Mouse (Mus musculus) lung, embryonic 15.5 days (tissue): ENCODE results near the gene Chd5. TPM values are rescaled to one million over a fixed set of nuclear protein-coding genes. Genes with fewer than 3 reads are reported as not detected.
A peak's percentile ranks its signal among the peaks of the same experiment; 100 is the strongest.

ENCODE experiments used
- ATAC-seq: fragments of 200-750 bp; cut with Nextera tagmentation; 2 replicates; pipeline ENCODE4 v1.8.0; 2017; ENCODE audit warnings: moderate number of reproducible peaks, borderline replicate concordance; ENCODE audit not compliant: low FRiP score, low TSS enrichment; ENCODE audit errors: extremely low read depth
- H3K27ac ChIP-seq: fragments of 300-500 bp; sonication (generic); 2 replicates; pipeline ENCODE4 v1.5.1; 2015; ENCODE audit warnings: moderate library complexity, mild to moderate bottlenecking, inconsistent platforms
- H3K27me3 ChIP-seq: fragments of 300-500 bp; sonication (generic); 2 replicates; pipeline ENCODE4 v1.6.1; 2015; ENCODE audit warnings: inconsistent platforms
- H3K36me3 ChIP-seq: fragments of 300-500 bp; sonication (generic); 2 replicates; pipeline ENCODE4 v1.6.1; 2015; ENCODE audit warnings: inconsistent platforms
- H3K4me1 ChIP-seq: fragments of 300-500 bp; sonication (generic); 2 replicates; pipeline ENCODE4 v1.6.1; 2015; ENCODE audit warnings: inconsistent platforms
- H3K4me2 ChIP-seq: fragments of 300-500 bp; sonication (generic); 2 replicates; pipeline ENCODE4 v1.6.1; 2015; ENCODE audit warnings: inconsistent platforms, mild to moderate bottlenecking, moderate library complexity
- H3K4me3 ChIP-seq: fragments of 300-500 bp; sonication (generic); 2 replicates; pipeline ENCODE4 v1.5.1; 2015; ENCODE audit warnings: mild to moderate bottlenecking, inconsistent platforms
- H3K9ac ChIP-seq: fragments of 300-500 bp; sonication (generic); 2 replicates; pipeline ENCODE4 v1.6.1; 2015; ENCODE audit warnings: inconsistent platforms
- H3K9me3 ChIP-seq: fragments of 300-500 bp; sonication (generic); 2 replicates; pipeline ENCODE4 v1.6.1; 2016; ENCODE audit warnings: inconsistent platforms
- WGBS: fragments of 180-500 bp; shearing (Covaris S2); methylation state at CpG from one replicate; pipeline ENCODE4 v1.1.7; 2015; 5-methylcytosine and 5-hydroxymethylcytosine counted together
- polyA plus RNA-seq: library from polyadenylated mRNA; unstranded; fragments of >200 nt; fragmentation: Nextera tagmentation; extraction: Ambion mirVana; gene quantifications from 2 replicates; pipeline ENCODE4 v1.2.1, GENCODE M21; 2015

Chd5 gene
- polyA plus RNA-seq, 1 experiment from 2014 or later = 0.10 TPM

- H3K36me3 ChIP-seq = no peaks in the 10 kb centered on the region
- H3K4me2 ChIP-seq = no peak overlapping the region
- WGBS = 41% methylated on average over 7 of the region's 7 CpGs
- no peak overlapping the region for H3K9ac ChIP-seq
- no peak for ATAC-seq
- H3K27ac ChIP-seq = no peak overlapping the region
- peaks cover 50% of the 10 kb centered on the region for H3K27me3 ChIP-seq
- no peaks in the 10 kb centered on the region for H3K4me1 ChIP-seq
- H3K4me3 ChIP-seq = no peak overlapping the region
- H3K9me3 ChIP-seq = no peaks in the 10 kb centered on the region
Measured at GRCm38 (mm10) chr4:152344651-152345050, 6.2 kb downstream of the Chd5 start.

- Histone ChIP-seq H3K27ac (no peak overlapping the region), H3K4me1 (no peaks in the 10 kb centered on the region), H3K4me2 (no peak overlapping the region), H3K4me3 (no peak overlapping the region), H3K27me3 (peaks cover 49% of the 10 kb centered on the region), H3K9me3 (no peaks in the 10 kb centered on the region), H3K36me3 (no peaks in the 10 kb centered on the region), H3K9ac (no peak overlapping the region)
- WGBS = 41% methylated on average over 7 of the region's 7 CpGs
- peak; percentile 17; the same call in 1 of the 2 replicates for ATAC-seq
Measured at GRCm38 (mm10) chr4:152345120-152345889, 6.9 kb downstream of the Chd5 start.

DNA sequence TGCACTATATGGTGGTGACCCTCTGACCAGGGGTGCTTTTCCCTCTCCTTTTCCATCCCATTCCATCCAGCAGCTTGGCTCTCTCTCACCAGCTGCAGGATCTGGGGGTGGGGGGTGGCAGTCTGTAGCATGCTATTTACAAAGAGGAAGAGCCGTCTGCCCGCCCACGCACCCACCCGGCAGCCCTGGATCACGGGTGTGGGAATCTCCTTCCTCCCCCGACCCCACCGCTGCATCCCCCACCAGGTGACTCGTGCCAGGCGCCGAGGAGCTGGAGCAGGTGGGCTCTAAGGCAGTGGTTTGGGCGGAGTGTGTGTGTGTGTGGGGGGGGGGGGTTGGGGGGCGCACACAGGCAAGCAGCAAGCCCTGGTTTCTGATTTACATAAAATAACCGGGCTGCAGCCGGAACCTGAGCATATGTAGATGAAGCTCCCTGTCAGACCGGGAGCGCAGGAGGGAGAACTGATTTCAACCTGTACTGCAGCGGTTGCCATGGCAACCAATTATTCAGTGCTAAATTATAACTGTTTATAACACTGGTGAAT is 11.5 kb downstream of the Chd5 start:
- H3K4me1 ChIP-seq = no peaks in the 10 kb centered on the region
- H3K4me3 ChIP-seq = no peak overlapping the region
- no peaks in the 10 kb centered on the region for H3K9me3 ChIP-seq
- H3K4me2 ChIP-seq = no peak overlapping the region
- H3K27me3 ChIP-seq = peaks cover 35% of the 10 kb centered on the region
- no peaks in the 10 kb centered on the region for H3K36me3 ChIP-seq
- no peak for ATAC-seq
- WGBS = 9% methylated on average over 17 of the region's 17 CpGs
- no peak overlapping the region for H3K27ac ChIP-seq
- H3K9ac ChIP-seq = no peak overlapping the region

GRCm38 (mm10) chr4:152350722-152351421 is 12.4 kb downstream of the Chd5 start:
- no peak overlapping the region for H3K4me2 ChIP-seq
- H3K4me3 ChIP-seq = no peak overlapping the region
- no peak for ATAC-seq
- H3K9me3 ChIP-seq = no peaks in the 10 kb centered on the region
- no peak overlapping the region for H3K9ac ChIP-seq
- peaks cover 35% of the 10 kb centered on the region for H3K27me3 ChIP-seq
- H3K27ac ChIP-seq = no peak overlapping the region
- WGBS = 22% methylated on average over 8 of the region's 8 CpGs
- no peaks in the 10 kb centered on the region for H3K4me1 ChIP-seq
- H3K36me3 ChIP-seq = no peaks in the 10 kb centered on the region

GRCm38 (mm10) chr4:152351422-152352305 is 13.2 kb downstream of the Chd5 start:
- no peak overlapping the region for H3K27ac ChIP-seq

GRCm38 (mm10) chr4:152353886-152354637 is 15.6 kb downstream of the Chd5 start:
- 51% methylated on average over 14 of the region's 14 CpGs for WGBS
- Histone ChIP-seq H3K27ac (no peak overlapping the region), H3K36me3 (no peaks in the 10 kb centered on the region), H3K27me3 (peaks cover 29% of the 10 kb centered on the region), H3K4me3 (no peak overlapping the region), H3K9me3 (no peaks in the 10 kb centered on the region), H3K9ac (no peak overlapping the region), H3K4me2 (no peak overlapping the region), H3K4me1 (no peaks in the 10 kb centered on the region)
- ATAC-seq = no peak

More at GRCm38 (mm10) chr4:152351422-152352305, 13.2 kb downstream of the Chd5 start:
- no peak overlapping the region for H3K9ac ChIP-seq
- no peaks in the 10 kb centered on the region for H3K36me3 ChIP-seq
- ATAC-seq = no peak
- WGBS = 11% methylated on average over 14 of the region's 14 CpGs
- no peaks in the 10 kb centered on the region for H3K9me3 ChIP-seq
- H3K27me3 ChIP-seq = peaks cover 35% of the 10 kb centered on the region
- H3K4me2 ChIP-seq = no peak overlapping the region
- H3K4me1 ChIP-seq = no peaks in the 10 kb centered on the region
- no peak overlapping the region for H3K4me3 ChIP-seq

- 72% methylated on average over 7 of the region's 7 CpGs for WGBS
- ATAC-seq = no peak
- Histone ChIP-seq H3K4me1 (no peaks in the 10 kb centered on the region), H3K27me3 (peaks cover 31% of the 10 kb centered on the region), H3K36me3 (no peaks in the 10 kb centered on the region), H3K4me3 (no peak overlapping the region), H3K27ac (no peak overlapping the region), H3K9ac (no peak overlapping the region), H3K9me3 (no peaks in the 10 kb centered on the region), H3K4me2 (no peak overlapping the region)
Measured at GRCm38 (mm10) chr4:152355672-152356071, 17.2 kb downstream of the Chd5 start.

- H3K4me3 ChIP-seq = no peak overlapping the region
- WGBS = 10% methylated on average over 11 of the region's 11 CpGs
- no peak overlapping the region for H3K4me2 ChIP-seq
- H3K9me3 ChIP-seq = no peaks in the 10 kb centered on the region
- H3K4me1 ChIP-seq = no peaks in the 10 kb centered on the region
- no peak overlapping the region for H3K9ac ChIP-seq
- no peak overlapping the region for H3K27ac ChIP-seq
- no peak for ATAC-seq
- H3K27me3 ChIP-seq = peaks cover 28% of the 10 kb centered on the region
- no peaks in the 10 kb centered on the region for H3K36me3 ChIP-seq
Measured at GRCm38 (mm10) chr4:152359700-152360099, 21.2 kb downstream of the Chd5 start.

- no peak overlapping the region for H3K4me3 ChIP-seq
- H3K27me3 ChIP-seq = peaks cover 28% of the 10 kb centered on the region
- ATAC-seq = peak; percentile 12; the same call in 1 of the 2 replicates
Measured at GRCm38 (mm10) chr4:152360855-152361254, 22.4 kb downstream of the Chd5 start.

GRCm38 (mm10) chr4:152362180-152362579 is 23.7 kb downstream of the Chd5 start:
- no peak overlapping the region for H3K4me2 ChIP-seq
- no peak for ATAC-seq
- H3K36me3 ChIP-seq = no peaks in the 10 kb centered on the region
- H3K9ac ChIP-seq = no peak overlapping the region
- 31% methylated on average over 9 of the region's 9 CpGs for WGBS
- H3K4me1 ChIP-seq = no peaks in the 10 kb centered on the region
- H3K27me3 ChIP-seq = peaks cover 28% of the 10 kb centered on the region
- no peaks in the 10 kb centered on the region for H3K9me3 ChIP-seq
- H3K27ac ChIP-seq = no peak overlapping the region
- no peak overlapping the region for H3K4me3 ChIP-seq

More at GRCm38 (mm10) chr4:152360855-152361254, 22.4 kb downstream of the Chd5 start:
- Histone ChIP-seq H3K27ac (no peak overlapping the region), H3K4me1 (no peaks in the 10 kb centered on the region), H3K4me2 (peak overlapping the region; percentile 36), H3K9ac (no peak overlapping the region), H3K9me3 (no peaks in the 10 kb centered on the region), H3K36me3 (no peaks in the 10 kb centered on the region)
- 5% methylated on average over 24 of the region's 24 CpGs for WGBS

DNA sequence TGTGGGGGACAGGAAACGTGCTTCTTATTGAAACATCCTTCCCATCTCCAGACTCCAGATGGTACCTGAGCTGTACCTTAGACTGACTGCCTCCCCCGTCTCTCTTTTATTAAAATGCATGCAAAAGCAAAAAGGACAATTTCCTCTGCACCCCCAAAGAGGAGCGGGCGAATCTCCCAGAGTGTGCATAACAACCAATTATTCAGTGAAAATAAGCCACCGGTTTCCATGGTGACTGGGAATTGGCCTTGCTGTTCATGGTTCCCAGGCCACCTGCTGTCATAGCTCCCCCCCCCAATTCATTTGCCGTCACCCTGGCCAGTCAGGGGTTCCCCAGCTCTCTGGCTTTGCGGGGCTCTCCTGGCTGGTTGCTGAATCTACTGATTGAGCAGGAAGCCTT is 26.8 kb downstream of the Chd5 start:
- 74% methylated on average over 7 of the region's 7 CpGs for WGBS
- Histone ChIP-seq H3K9me3 (no peaks in the 10 kb centered on the region), H3K36me3 (no peaks in the 10 kb centered on the region), H3K27me3 (peaks cover 14% of the 10 kb centered on the region), H3K4me2 (no peak overlapping the region), H3K4me3 (no peak overlapping the region), H3K9ac (no peak overlapping the region), H3K27ac (no peak overlapping the region), H3K4me1 (no peaks in the 10 kb centered on the region)
- no peak for ATAC-seq
